Mouse (Mus musculus): ENCODE data around the gene Ovgp1.
"Not testable (repeated sequence)": the region's sequence is repeated elsewhere in the genome, so short reads cannot be mapped to it uniquely, and the experiment has no call there.

Ovgp1 gene

DNA sequence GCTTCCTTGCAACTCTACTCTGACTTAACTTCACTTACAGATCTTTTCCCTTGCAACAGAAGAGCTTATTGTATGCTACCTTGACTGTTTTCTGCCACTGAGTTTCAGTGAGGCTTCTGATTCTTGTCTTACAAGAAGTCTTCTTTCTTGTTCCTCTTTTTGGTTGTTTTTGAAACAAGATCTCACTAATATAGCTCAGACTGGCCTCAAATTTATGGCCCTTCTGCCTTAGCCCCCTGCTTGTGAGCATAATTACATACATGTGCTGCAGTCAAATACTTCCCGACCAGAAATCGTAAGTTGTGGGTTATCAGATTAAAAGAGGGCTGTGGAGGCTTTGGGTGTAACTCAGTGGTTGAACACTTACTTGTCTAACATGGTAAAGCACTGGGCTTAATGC lies 21.2 kb downstream of the Ovgp1 start:
- no peak for DNase-seq (ENCODE audit: low spot score)

GRCm38 (mm10) chr3:106000707-106001375 lies 27.3 kb downstream of the Ovgp1 start:
- DNase-seq (ENCODE audit: low spot score), result no peak

GRCm38 (mm10) chr3:106001416-106002370 lies 28.2 kb downstream of the Ovgp1 start:
- no peak for DNase-seq (ENCODE audit: low spot score)

- not testable (repeated sequence) for DNase-seq (ENCODE audit: low spot score)
Measured at GRCm38 (mm10) chr3:106003360-106003759, 29.8 kb downstream of the Ovgp1 start.

DNA sequence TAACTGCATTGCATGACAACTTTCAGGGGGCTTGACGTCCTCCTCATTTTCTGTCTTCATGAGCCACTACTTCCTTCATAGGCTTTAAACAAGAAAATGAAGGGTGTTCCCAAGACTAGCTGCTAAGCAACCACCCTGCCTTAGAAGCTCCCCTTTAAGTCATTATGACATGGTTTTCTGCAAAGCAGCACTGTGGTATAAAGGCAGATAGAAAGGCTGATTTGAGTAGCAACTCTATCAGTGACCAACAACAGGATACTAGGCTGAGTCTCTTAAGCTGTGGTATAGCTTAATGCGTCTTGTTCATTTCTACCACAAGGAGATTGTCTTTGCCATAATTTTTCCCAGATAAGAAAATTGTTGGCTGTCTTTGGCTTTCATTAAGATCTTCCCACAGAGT lies 41.0 kb downstream of the Ovgp1 start, which contains the start of gene Pifo:
Gene Pifo (minus strand): TSS at position 101 of the 400 bp plus-strand sequence.
- no peak for DNase-seq (ENCODE audit: low spot score)

GRCm38 (mm10) chr3:106021840-106022239 lies 48.3 kb downstream of the Ovgp1 start:
- DNase-seq (ENCODE audit: low spot score), result no peak

GRCm38 (mm10) chr3:106024135-106024534 lies 50.6 kb downstream of the Ovgp1 start:
- DNase-seq (ENCODE audit: low spot score), result no peak

DNA sequence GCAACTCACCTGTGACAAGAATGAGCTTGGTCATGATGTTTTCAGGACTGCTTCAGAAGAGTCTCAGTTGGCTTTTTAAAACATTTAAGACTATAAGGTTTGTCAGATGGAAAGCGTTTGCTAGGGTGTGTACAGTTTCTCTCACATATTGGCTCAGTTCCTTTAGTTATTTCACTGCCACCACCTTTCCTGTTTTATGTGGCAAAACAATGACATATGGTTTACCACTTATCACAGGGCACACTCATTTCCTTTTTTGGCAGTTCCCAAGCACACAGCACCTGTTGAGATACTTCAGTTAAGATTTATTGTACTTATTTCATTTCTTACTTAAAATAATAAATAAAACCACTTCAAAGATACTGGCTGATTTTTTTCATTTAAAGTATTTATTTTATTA lies 59.3 kb downstream of the Ovgp1 start, which contains the start of gene Chil5:
Gene Chil5 (minus strand): TSS at position 34 of the 400 bp plus-strand sequence.
- DNase-seq (ENCODE audit: low spot score), result no peak

Data from c-Kit-positive CD71-positive TER-119-positive erythroid progenitor cells, embryonic 14.5 days (primary cell).